Mouse (Mus musculus) macrophage (primary cell): Measurements from ENCODE around the gene Tcf7l2. TPM values are rescaled to one million over a fixed set of nuclear protein-coding genes. Genes with fewer than 3 reads are reported as not detected.

ENCODE experiments used
- H3K27ac ChIP-seq: fragments of 350-480 bp; formaldehyde crosslinking; 2 replicates; pipeline ENCODE4 v1.9.0; 2021
- H3K36me3 ChIP-seq: fragments of 350-480 bp; formaldehyde crosslinking; 2 replicates; pipeline ENCODE4 v1.9.0; 2021; ENCODE audit errors: inconsistent target
- H3K4me3 ChIP-seq: fragments of 350-480 bp; formaldehyde crosslinking; 2 replicates; pipeline ENCODE4 v1.9.0; 2021; ENCODE audit errors: inconsistent target
- H3K79me2 ChIP-seq: fragments of 350-480 bp; formaldehyde crosslinking; 2 replicates; pipeline ENCODE4 v1.9.0; 2021; ENCODE audit errors: inconsistent target
- WGBS: methylation state at CpG from one replicate; pipeline ENCODE4 v1.1.7; 2026; ENCODE audit warnings: inconsistent platforms; ENCODE audit not compliant: missing documents; 5-methylcytosine and 5-hydroxymethylcytosine counted together
- polyA plus RNA-seq: library from polyadenylated mRNA; stranded (reverse); fragments of 250-400 nt; gene quantifications from 3 replicates; pipeline ENCODE4 v1.2.4, GENCODE M21; 2018; ENCODE audit warnings: inconsistent platforms

Gene Tcf7l2
- polyA plus RNA-seq, 1 experiment from 2014 or later = 16.3 TPM

DNA sequence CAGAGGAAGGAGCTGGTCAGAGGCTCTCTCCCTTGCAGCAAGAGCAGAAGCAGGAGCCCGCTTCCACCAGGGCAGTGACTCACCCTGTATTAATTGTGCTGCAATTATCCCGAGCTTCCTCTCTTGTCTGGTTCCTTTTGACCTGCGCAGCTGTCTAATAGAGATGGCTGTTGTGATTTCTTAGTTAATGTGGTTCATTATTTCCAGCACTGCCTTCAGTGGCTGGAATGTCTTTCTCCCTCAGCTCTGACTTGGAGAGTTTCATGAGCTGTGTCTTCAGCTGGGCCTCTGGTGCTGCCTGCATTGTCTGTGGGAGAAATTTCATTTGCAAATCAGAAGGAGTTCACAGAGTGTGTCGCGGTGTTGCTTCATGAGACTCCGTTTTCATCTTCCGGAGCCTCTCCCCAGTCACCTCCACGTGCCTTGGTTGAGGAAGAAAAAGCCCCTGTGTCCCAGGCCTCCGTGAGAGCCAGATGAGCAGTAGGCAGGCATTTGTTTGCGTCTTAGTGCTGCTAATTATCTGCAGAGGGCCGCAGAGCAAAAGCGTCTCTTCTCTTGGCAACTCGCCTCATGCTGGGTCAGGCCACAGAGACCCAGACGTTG is 228.4 kb downstream of the Tcf7l2 start:
- Histone ChIP-seq H3K27ac (no peak overlapping the region), H3K4me3 (no peak overlapping the region), H3K79me2 (no peaks in the 10 kb centered on the region), H3K36me3 (no peaks in the 10 kb centered on the region)
- WGBS = 57% methylated on average over 13 of the region's 14 CpGs

GRCm38 (mm10) chr19:55976073-55976472 is 234.5 kb downstream of the Tcf7l2 start:
- H3K79me2 ChIP-seq = no peaks in the 10 kb centered on the region
- no peak overlapping the region for H3K4me3 ChIP-seq
- WGBS = 92% methylated on average over 9 of the region's 9 CpGs
- H3K27ac ChIP-seq = no peak overlapping the region
- H3K36me3 ChIP-seq = no peaks in the 10 kb centered on the region
